Mouse (Mus musculus) spleen, adult 2 months (tissue): ENCODE data around the gene Fam178b.

Experiments
- CTCF ChIP-seq: fragments of 200-500 bp; IDR thresholded peaks from 2 replicates; pipeline ENCODE4 v1.5.1; 2011; ENCODE audit warnings: mild to moderate bottlenecking, inconsistent platforms; ENCODE audit not compliant: insufficient read depth, insufficient read length, insufficient replicate concordance; ENCODE audit errors: extremely low read depth
- POLR2A ChIP-seq: fragments of 200-500 bp; IDR thresholded peaks from 2 replicates; pipeline ENCODE4 v1.6.1; 2011; ENCODE audit warnings: low read depth, low read length, inconsistent platforms

DNA sequence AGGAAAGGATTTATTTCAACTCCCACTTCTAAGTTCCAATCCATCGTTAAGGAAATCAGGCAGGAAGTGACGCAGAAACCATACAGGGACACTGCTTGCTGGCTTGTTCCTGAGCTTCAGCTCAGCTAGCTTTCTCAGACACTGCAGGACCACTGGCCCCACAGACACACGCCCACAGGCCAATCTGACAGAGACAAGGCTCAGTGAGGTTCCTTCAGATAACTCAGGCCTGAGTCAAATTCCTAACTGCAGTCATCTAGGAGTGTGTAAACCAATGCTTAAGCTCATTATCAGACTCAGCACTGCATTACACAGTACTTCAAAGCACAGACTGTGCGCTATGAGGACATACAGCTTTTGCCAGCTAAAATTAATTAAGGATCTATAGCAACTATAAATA, 12.7 kb downstream of the Fam178b start:
- TF ChIP-seq CTCF (no peak), POLR2A (no peak)
